Mouse (Mus musculus): ENCODE results near the gene Nudt14.
A peak's percentile ranks its signal among the peaks of the same experiment; 100 is the strongest.

Nudt14 gene

DNA sequence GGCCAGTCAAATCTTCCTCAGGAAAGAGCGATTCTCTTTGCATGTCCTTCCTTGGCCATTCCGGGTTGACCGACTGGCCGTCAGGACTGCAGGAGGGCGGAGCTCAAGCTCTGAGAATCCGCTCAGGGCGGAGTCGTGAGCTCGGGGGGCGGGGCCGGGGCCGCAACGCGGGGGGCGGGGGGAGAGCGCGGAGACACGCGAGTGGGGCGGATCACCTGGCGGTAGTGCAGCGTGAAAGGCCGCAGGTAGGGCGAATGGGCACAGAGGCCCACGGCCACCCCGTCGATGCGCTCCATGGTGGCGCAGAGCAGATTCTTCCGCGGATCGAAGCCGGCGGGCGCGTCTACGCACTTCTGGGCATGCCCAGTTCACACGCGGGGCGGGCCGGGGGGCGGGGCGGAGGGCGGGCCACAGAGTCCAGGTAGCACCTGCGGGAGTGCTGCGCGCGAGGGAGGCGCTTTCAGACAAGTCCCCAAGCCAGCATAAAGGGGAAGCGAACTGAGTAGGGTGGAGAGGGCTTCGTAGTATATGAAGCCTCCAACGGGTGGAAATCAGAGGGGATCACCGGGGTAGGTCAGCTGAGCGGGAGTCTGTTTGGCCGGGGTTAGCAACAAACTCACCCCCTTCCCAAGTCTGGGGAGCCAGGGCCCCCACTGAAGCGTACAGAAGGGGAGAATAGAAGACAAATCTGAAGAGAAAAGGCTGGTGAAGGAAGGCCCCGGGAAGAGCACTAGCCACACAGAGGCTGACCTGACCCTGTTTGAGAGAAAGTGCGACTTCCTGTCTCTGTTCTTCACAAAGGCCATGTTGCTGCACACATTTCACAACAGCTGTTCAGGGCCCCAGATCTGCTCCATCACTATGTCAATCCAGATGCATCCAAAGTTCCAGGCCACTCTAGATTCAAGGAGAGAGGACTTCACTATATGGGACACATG is at the start of gene Nudt14:
Gene Nudt14 (minus strand): TSS at position 349 of the 938 bp plus-strand sequence.
- no peak for DNase-seq (ENCODE audit: low read depth, low spot score)

DNA sequence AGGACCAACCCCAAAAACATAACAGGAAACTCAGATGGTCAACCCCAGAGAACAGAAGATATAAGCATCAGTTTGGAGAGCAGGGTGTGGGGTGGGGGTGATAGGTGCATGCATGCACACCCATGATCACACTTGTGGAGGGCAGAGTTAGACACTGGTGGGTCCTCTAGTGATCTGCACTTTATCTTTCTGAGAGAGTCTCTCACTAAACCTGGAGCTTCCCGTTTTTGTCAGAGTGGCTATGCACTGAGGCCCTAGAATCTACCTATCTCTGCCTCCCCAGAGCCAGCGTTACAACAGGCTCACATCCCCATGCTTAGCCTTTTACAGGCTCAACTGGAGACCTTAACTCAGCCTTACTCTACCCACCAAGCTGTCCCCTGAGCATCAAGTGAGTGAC is 49.5 kb upstream of the Nudt14 start:
- no peak for DNase-seq (ENCODE audit: low read depth, low spot score)

DNA sequence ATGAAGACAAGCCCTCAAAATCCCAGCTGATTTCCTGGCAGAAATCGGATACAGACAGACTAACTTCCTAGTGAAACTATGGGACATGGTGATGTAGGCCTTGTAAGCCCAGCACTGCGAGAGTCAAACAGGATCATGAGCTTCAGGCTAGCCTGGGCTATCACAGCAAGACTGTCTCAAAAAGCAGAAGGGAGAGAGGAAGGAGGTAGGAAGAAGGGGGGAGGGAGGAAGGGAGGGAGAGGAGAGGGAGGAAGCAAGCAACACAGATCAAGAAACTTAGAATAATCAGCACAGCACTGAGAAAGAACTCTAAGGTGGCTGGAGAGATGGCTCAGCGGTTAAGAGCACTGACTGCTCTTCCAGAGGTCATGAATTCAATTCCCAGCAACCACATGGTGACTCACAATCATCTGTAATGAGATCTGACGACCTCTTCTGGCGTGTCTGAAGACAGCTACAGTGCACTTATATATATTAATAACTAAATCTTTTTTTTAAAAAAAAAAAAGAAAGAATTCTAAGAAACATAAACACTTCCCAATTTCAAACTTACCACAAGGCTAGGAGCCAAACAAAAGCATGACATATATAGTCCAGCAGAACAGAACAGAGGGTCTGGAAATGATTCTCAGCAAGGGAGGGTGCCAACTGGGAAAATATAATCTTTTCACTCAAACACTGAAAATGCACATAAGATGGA is 48.9 kb upstream of the Nudt14 start:
- DNase-seq (ENCODE audit: low read depth, low spot score) = no peak

DNA sequence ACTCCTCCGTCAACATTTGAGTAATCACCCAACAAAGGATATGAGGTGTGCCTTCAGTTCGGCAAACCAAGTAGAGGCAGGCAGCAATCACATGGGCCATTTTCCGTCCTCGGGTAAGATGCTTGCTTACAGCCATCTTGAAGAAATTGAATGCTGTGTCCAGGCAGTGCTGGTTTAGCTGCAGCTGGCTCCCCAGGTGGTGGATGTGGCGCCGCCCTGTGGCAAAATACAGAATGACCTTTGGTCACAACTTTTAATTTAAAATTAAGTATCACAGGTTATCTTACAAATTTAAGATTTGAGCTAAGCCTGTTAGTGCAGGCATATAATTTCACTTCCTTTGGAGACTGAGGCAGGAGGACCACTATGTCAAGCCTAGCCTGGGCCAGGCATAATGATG is 46.0 kb upstream of the Nudt14 start:
- no peak for DNase-seq (ENCODE audit: low read depth, low spot score)

DNA sequence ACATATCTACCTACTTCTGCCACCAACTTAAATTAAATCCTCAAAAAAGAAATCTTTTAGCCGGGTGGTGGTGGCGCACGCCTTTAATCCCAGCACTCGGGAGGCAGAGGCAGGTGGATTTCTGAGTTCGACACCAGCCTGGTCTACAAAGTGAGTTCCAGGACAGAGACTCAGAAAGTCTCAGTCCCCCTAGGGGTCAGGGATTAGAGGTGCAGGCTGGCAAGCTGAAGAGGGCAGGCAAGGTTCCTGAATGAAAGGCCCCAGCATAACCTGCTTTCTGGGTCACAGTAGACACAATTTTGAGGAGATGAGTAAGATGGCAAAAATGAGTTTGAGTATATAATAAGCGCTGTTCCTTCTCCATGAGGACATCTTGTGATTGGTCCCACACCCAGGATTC is 43.4 kb upstream of the Nudt14 start:
- DNase-seq (ENCODE audit: low read depth, low spot score) = no peak

DNA sequence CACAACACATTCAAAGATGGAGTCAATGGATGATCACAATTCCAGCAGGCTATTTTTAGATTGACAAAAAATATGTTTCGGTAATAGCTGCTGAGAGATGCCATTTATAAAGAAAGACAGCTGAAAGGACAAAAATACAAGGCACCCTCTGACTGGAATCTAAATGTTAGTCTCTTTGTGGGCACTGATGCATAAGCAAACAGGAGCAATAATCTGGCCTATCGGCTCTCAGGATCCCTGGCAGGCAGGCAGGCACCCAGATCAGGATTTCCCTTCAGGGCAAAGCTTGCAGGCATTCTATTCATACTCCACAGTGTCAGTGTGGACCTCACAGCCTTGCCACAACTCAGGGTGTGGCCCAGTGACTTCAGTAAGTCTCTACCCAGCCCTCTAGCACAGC is 40.1 kb upstream of the Nudt14 start:
- DNase-seq (ENCODE audit: low read depth, low spot score) = no peak

DNA sequence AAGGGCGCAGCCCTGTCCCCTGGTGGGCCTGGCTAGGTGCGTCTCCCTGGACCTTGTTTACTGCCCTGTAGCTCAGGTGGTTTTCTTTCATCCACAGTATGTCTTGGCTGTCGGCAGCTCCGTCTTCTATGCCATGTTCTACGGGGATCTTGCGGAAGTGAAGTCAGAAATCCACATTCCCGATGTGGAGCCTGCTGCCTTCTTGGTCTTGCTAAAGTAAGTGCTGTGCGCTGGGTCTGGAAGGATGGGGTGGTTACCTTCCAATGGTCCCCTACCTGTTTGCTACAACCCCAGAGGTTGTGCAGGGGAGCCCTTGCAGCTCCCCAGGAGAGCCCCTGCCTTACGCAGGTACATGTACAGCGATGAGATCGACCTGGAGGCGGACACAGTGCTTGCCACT is 35.2 kb upstream of the Nudt14 start:
- no peak for DNase-seq (ENCODE audit: low read depth, low spot score)

DNA sequence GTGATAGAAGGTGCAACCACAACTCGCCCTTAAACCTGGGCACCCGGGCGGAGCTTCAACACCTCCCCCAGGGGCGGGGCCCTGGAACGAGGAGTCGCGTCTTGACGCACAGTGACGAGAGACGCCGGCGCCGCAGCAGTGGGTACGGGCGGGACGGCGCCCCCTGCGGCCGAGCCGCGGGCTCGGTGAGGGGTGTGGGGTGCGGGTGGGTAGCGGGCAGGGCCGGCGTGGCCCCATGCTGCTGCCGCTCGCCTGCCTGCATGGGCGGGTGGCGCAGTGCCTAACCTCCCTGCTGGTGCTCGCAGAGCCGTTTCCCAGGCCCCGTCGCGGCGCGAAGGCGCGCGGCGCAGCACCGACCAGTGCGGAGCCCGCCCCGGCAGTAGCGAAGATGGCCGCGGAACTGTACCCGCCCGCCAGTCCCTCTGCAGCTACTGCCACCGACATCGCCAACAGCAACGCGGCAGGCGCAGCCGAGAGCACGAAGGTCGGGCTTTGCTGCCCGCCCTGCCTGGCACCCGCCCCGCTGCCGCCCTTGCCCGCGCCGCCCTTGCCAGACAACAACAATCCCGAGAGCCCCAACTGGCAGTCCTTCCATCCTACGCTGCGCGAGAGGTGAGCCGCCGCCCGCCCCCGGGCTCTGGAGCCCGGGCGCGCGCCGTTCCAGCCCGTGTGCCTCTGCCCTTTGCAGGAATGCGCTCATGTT is 34.6 kb upstream of the Nudt14 start, which contains the start of gene Btbd6:
Gene Btbd6 (plus strand): TSS at position 112 of the 703 bp plus-strand sequence.
- DNase-seq (ENCODE audit: low read depth, low spot score) = peak; percentile 74

DNA sequence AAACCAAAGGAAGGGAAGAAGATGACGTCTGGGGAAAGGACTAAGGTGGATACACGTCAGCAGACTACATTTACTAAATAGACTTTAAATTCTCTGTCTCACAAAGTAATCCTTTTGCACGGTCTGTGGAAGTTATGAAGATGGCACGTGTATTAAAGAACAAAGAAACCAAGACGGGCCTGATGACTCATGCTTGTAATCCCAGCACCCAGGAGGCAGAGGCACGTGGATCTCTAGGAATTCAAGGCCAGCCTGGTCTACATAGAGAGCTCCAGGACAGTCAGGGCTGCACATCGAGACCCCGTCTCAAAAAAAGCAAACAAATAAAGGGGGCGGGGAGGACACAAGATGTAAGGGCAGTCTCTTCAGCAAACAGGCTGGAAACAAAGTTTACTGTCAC is 32.8 kb upstream of the Nudt14 start:
- DNase-seq (ENCODE audit: low read depth, low spot score) = no peak

DNA sequence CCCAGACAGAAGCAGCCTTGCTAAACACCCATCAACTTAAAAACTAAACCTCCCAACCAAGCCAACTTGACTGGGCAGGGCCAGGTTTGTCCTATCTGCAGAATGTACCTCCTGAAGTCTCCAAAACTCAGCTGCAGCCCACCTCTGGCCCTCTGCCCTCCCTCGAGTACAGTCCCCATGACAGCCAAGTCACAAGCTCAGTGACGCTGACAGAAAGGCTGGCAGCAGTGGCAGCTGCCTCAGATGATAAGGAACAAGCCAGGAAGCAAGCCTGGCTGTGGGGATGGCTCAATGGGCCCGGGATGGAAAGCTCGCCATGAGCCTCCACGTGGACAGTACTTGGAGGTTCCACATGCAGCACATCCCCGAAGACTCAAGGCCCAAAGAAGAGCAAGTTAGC is 27.7 kb upstream of the Nudt14 start:
- no peak for DNase-seq (ENCODE audit: low read depth, low spot score)

DNA sequence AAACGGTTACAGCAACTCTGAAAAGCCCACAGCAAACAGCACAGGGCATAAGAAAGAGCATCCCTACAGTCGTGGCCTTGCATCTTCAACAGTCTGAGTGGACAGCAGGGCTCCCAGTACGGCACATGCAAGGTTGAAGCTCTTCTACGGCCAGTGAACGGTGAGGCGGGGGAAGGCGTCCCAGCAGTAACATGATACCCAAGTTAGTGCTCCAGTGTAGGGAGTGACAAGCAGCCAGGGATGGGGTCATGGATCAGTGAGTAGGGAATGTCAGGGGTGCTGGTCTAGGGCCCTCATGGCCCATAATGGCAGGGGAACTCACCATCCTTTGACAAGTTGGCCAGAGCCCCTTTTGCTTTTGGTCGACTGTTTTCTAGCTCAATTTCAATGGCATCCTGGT is 27.0 kb upstream of the Nudt14 start:
- DNase-seq (ENCODE audit: low read depth, low spot score) = no peak

DNA sequence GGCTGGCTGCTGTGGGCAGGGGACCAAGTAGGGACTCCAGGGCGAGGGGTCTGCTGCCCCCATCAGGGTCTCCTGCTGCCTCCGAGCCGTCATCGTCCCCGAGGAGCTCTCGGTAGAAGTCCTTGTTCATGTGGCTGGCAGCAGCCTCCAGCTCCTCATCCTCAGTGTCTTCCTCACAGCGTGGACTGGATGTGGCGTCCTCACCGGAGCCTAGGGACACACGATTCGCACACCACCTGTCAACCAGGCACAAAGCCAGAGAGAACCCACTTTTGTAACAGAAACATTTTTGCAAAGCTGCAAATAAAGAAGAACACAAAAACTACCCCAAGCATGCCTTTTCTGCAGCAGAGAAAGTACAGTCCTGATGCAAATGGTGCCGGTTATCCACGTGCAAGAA is 23.9 kb upstream of the Nudt14 start:
- DNase-seq (ENCODE audit: low read depth, low spot score) = no peak

DNA sequence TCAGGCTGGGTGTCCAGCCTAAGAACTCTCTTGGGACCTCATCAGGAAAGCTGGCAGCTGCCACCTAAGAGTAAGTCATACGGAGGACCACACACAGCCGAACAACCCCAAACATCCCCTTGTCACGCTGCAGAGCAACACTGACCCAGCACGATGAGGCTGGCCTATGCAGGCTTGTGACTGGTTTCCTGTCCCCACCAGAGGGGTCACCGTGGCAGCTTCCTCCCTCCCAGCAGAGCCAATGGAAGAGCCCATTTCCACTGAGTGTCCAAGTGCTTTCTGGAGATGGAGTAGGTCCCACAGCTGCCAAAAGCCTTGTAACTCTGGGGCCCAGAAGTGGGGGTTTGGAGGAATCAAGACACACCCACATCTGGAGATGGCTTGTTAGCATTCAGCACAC is 19.9 kb upstream of the Nudt14 start:
- no peak for DNase-seq (ENCODE audit: low read depth, low spot score)

DNA sequence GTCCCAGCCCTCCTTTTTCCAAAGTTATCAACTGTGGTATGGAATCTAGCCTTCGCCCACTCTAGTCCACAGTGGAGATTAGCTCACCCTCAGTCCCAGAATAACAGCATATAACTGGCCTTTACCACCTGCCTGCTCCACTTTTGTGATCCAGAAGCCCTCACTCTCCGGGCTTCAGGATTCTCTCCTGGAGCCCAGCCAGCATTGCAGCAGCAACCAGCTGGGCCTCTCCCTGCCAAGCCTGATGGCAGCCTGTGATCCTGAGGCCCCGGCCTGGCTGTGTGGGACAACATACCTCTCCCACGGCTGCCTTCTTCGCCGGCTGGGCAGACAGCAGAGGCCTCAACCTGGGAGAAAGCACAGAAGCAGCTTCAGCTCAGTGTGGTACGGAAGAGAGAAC is 19.5 kb upstream of the Nudt14 start:
- DNase-seq (ENCODE audit: low read depth, low spot score) = no peak

DNA sequence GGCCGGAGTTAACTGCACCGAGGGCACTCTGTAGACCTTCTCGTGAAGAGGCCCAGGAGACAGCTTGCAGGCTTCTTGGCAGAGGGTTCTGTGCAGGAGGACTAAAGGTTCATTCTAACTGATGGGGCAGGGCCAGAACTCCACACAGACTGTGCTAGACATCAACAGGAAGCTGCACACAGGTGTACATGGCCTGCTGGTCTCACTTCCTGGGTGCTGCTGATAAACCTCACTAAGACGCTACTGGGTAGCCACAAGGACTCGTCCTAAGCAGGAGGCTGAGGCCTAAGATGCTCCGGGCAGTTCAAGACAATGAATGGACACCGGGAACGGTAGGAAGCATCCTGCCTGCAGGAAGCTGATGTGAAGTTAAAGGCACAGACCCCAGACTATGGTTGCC is 17.5 kb upstream of the Nudt14 start:
- no peak for DNase-seq (ENCODE audit: low read depth, low spot score)

DNA sequence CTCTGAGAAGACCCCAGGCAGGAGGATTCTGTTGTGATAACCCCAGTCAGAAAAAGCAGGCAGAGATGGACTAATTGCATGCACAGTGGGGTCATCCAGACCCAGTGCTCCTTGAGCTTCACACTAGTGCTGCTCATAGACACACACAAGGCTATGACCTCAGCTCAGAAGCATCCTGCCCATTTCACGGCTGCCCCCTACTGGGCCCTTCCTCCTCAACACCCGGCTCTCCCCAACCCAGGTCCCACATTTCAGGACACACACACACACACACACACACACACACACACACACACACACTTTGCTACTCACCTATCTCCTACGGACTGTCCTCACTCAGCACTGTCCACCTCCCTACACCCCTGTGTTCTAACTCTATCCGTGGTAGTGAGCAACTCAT is 16.4 kb upstream of the Nudt14 start:
- no peak for DNase-seq (ENCODE audit: low read depth, low spot score)

DNA sequence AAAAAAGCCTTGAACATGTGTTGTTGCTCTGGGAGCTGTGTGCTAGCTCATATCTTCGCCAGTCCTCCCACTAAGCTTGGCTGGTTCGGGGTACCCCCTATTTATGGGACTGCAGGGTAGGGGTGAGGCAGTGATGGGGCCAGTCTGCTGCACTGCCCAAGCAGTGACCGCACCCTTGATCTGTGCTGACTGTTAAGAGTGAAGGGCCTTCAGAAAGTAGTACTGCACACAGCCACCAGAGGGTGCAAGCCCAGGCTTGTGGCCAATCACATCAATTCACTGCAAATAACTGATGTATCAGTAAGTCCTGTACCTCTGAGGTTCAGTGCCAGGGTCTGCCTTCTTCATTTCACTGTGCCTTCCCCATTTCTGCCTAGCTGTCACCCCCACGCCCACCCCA is 13.9 kb upstream of the Nudt14 start:
- no peak for DNase-seq (ENCODE audit: low read depth, low spot score)

DNA sequence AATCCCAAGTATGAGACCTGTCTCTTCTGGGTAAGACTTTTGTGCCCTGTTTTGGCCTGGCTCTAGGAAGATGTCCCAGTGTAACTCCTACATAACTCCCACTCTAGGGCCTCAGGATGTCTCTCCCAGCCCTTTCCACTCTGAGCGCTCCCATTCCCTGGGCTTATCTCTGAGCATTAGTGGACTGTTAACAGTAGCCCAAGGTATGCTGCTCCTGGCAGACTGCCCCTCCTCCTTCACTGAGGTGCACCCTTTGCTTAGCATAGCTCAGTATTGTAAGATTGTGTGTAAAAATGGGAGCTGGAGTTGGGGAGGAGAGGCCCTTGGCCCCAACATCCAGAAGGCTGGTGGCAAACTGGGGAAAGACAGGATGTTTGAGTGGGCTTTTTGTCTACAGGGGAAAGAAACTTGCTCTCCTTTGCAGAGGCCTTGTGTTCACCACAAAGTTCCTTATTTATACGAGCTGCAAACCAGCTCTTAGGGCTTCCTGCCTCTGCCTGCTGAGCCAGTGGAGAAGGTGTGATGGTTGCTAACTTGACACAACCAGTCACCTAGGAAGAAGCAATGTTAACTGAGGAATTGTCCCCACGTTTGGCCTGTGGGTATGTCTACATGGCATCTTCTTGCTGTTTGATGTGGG is 11.1 kb upstream of the Nudt14 start:
- no peak for DNase-seq (ENCODE audit: low read depth, low spot score)

DNA sequence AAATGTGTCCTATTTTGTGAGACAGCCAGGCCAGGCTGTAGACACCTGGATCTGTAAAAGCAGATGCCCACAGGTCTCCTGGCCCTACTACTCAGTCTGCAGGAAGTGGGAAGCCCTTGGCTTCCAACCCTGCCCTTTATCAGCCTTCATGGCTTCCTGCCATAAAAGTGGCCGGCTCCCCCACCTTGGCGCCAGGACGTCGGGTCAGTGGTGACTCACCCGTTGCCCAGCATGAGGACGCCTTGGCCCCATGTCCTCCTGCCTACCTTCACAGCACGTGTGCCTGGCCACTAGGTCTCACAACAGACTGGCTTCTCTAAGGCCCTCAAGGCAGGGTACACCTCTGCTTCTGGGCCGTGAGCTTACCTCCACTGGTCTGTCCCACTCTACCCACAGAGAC is 10.5 kb upstream of the Nudt14 start:
- DNase-seq (ENCODE audit: low read depth, low spot score) = no peak

DNA sequence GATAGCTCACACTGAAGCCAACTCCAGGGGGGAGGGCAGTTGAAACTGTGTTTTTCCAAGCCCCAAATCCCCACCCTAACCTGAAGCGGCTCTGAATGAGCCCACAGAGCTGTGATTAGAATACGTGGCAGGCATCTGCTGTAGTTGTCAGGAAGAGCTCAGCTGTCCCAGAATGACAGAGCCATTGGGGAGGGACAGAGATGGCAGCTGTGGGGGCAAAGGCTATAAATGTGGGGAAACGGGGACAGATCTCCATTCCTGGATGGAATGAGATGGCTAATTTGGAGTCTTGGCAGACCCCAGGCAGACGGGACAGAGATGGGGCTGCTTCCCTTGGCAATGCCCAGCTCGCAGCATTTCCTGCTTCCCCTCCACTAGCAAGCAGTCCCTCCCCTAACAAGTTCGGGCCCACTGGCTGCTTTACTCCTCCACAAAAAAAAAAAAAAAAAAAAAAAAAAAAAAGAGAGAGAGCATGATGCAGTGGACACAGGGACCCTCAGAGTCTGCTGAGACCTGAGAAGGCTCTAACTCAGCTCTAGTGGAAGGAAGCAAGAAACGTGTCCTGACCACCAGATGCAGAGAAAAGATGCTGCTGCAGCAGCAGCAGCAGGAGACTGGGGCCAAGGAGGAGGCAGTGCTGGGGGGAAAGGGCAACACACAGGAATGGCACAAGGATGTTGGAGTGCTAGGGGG is 9.4 kb upstream of the Nudt14 start:
- DNase-seq (ENCODE audit: low read depth, low spot score) = no peak

DNA sequence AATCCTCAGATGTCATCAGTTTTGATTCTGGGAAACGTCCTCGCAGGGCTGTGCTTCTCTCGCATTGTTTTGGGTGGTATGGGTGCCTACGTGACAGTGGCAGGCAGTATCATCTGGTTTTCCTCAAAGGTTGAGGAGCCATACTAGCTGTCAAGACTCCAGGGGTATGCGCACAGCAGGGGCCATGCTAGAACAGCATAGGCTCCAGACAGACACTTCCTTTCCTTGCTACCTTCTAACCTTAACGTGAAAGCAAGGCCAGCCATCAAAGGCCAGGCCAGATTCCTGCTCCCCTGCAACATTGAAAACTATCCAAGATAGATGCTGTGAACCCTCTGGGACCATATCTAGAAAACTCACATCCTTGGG is 8.8 kb upstream of the Nudt14 start:
- DNase-seq (ENCODE audit: low read depth, low spot score) = no peak
